Mouse (Mus musculus): Measurements from ENCODE around the gene Olfr1252. TPM values are rescaled to one million over a fixed set of nuclear protein-coding genes. Genes with fewer than 3 reads are reported as not detected.

The Olfr1252 gene
- total RNA-seq (2012; rRNA removed) (not detected in 2 replicates), polyA plus RNA-seq (2012; ENCODE audit: insufficient read depth in 1 of 2, insufficient read length in 2 of 2, low read depth in 1 of 2, low replicate concordance in 2 of 2, missing spikeins in 1 of 2) (not detected)

GRCm38 (mm10) chr2:89724912-89725311 is at the start of gene Olfr1252:
Olfr1252 (minus strand) TSS chr2:89725012.
- Histone ChIP-seq H3K27me3 (ENCODE audit: control insufficient read depth in 1 of 2, insufficient read depth in 2 of 2, low read length in 2 of 2) (no peaks in the 10 kb centered on the region), H3K9ac (ENCODE audit: control insufficient read depth, low read depth, low read length, poor library complexity, severe bottlenecking) (no peak within 1 kb of the TSS), H3K27ac (ENCODE audit: control insufficient read depth, low read depth, low read length) (no peak within 1 kb of the TSS), H3K4me1 (ENCODE audit: control insufficient read depth in 1 of 2, insufficient read depth in 2 of 2, low read length in 2 of 2) (no peaks in the 10 kb centered on the region), H3K4me3 (ENCODE audit: control insufficient read depth in 1 of 2, insufficient read depth in 1 of 2, low read depth in 2 of 2, low read length in 2 of 2) (no peak within 1 kb of the TSS), H3K9me3 (replicated peaks; ENCODE audit: insufficient read depth, low read length) (no peaks in the 10 kb centered on the region), H3K36me3 (ENCODE audit: control insufficient read depth in 1 of 2, insufficient read depth in 2 of 2, low read length in 2 of 2) (no peaks in the 10 kb centered on the region), H3K79me2 (ENCODE audit: control insufficient read depth, insufficient read depth, low read length, poor library complexity) (no peaks in the 10 kb centered on the region)
- TF ChIP-seq KAT2A (conservative IDR thresholded peaks at IDR 0.05; ENCODE audit: low read depth, low read length) (no peak), RAD21 (IDR thresholded peaks at IDR 0.05; ENCODE audit: low read depth, low read length) (no peak), POLR2AphosphoS5 (IDR thresholded peaks at IDR 0.05; ENCODE audit: borderline replicate concordance, low read depth, low read length) (no peak), NELFE (IDR thresholded peaks at IDR 0.05; ENCODE audit: low read depth, low read length) (no peak), ZC3H11A (IDR thresholded peaks at IDR 0.05; ENCODE audit: low read depth, low read length) (no peak), POLR2AphosphoS2 (IDR thresholded peaks at IDR 0.05; ENCODE audit: low read length) (no peak), CHD2 (IDR thresholded peaks at IDR 0.05; ENCODE audit: low read length) (no peak), TAL1 (IDR thresholded peaks at IDR 0.05; ENCODE audit: low read length) (no peak), ZKSCAN1 (IDR thresholded peaks at IDR 0.05; ENCODE audit: low read depth, low read length) (no peak), BHLHE40 (IDR thresholded peaks at IDR 0.05; ENCODE audit: borderline replicate concordance, low read depth, low read length) (no peak), GABPA (IDR thresholded peaks at IDR 0.05; ENCODE audit: low read depth, low read length) (no peak), CHD1 (IDR thresholded peaks at IDR 0.05; ENCODE audit: low read depth, low read length) (no peak), MYB (IDR thresholded peaks at IDR 0.05; ENCODE audit: low read depth, low read length) (no peak)
- no peak for DNase-seq (ENCODE audit: low read depth, low spot score)

- Histone ChIP-seq H3K4me3 (ENCODE audit: control insufficient read depth in 1 of 2, insufficient read depth in 1 of 2, low read depth in 2 of 2, low read length in 2 of 2) (no peak within 1 kb of the TSS), H3K9me3 (replicated peaks; ENCODE audit: insufficient read depth, low read length) (no peaks in the 10 kb centered on the region), H3K4me1 (ENCODE audit: control insufficient read depth in 1 of 2, insufficient read depth in 2 of 2, low read length in 2 of 2) (no peaks in the 10 kb centered on the region), H3K9ac (ENCODE audit: control insufficient read depth, low read depth, low read length, poor library complexity, severe bottlenecking) (no peak within 1 kb of the TSS), H3K27me3 (ENCODE audit: control insufficient read depth in 1 of 2, insufficient read depth in 2 of 2, low read length in 2 of 2) (no peaks in the 10 kb centered on the region), H3K36me3 (ENCODE audit: control insufficient read depth in 1 of 2, insufficient read depth in 2 of 2, low read length in 2 of 2) (no peaks in the 10 kb centered on the region), H3K79me2 (ENCODE audit: control insufficient read depth, insufficient read depth, low read length, poor library complexity) (no peaks in the 10 kb centered on the region), H3K27ac (ENCODE audit: control insufficient read depth, low read depth, low read length) (no peak within 1 kb of the TSS)
- no peak for DNase-seq (ENCODE audit: low read depth, low spot score)
- TF ChIP-seq USF2 (IDR thresholded peaks at IDR 0.05; ENCODE audit: borderline replicate concordance in 1 of 2, insufficient read depth in 1 of 2, low read depth in 1 of 2, low read length in 2 of 2) (no peak), CHD1 (IDR thresholded peaks at IDR 0.05; ENCODE audit: low read depth, low read length) (no peak), MYB (IDR thresholded peaks at IDR 0.05; ENCODE audit: low read depth, low read length) (no peak), TBP (IDR thresholded peaks at IDR 0.05; ENCODE audit: low read depth, low read length) (no peak), USF1 (IDR thresholded peaks at IDR 0.05; ENCODE audit: low read depth, low read length) (no peak), SIN3A (IDR thresholded peaks at IDR 0.05; ENCODE audit: low read length) (no peak), NELFE (IDR thresholded peaks at IDR 0.05; ENCODE audit: low read depth, low read length) (no peak), GATA1 (IDR thresholded peaks at IDR 0.05; ENCODE audit: low read depth, low read length) (no peak), BHLHE40 (IDR thresholded peaks at IDR 0.05; ENCODE audit: borderline replicate concordance, low read depth, low read length) (no peak), MEF2A (IDR thresholded peaks at IDR 0.05; ENCODE audit: extremely low read depth, insufficient replicate concordance, low read depth, low read length, poor library complexity, severe bottlenecking) (no peak), ZNF384 (IDR thresholded peaks at IDR 0.05; ENCODE audit: low read depth, low read length) (no peak), RCOR1 (IDR thresholded peaks at IDR 0.05; ENCODE audit: low read depth, low read length) (no peak), MAFK (IDR thresholded peaks at IDR 0.05; ENCODE audit: borderline replicate concordance, low read depth, low read length) (no peak), TAL1 (IDR thresholded peaks at IDR 0.05; ENCODE audit: low read length) (no peak), ETS1 (IDR thresholded peaks at IDR 0.05; ENCODE audit: low read depth, low read length) (no peak), POLR2AphosphoS2 (IDR thresholded peaks at IDR 0.05; ENCODE audit: low read length) (no peak), RAD21 (IDR thresholded peaks at IDR 0.05; ENCODE audit: low read depth, low read length) (no peak), ZMIZ1 (IDR thresholded peaks at IDR 0.05; ENCODE audit: low read depth, low read length) (no peak), MAX (IDR thresholded peaks at IDR 0.05; ENCODE audit: low read length) (no peak)
These were observed 32.2 kb upstream of the Olfr1252 start, which contains the start of gene Olfr1253 for GRCm38 (mm10) chr2:89756990-89757389. Olfr1253 (minus strand) TSS chr2:89757090.

All from MEL (cell line).